Mouse (Mus musculus): ENCODE measurements around the gene Ankrd11.

GRCm38 (mm10) chr8:122937545-122938053 lies 104.5 kb downstream of the Ankrd11 start:
- no peak for TF ChIP-seq CTCF (IDR thresholded peaks at IDR 0.05; ENCODE audit: insufficient read depth, low read length)
- no peak for TF ChIP-seq POLR2A (IDR thresholded peaks at IDR 0.05; ENCODE audit: borderline replicate concordance, extremely low read depth, low read depth, low read length)
